Mouse (Mus musculus): ENCODE results near the gene Map2k1. TPM values are rescaled to one million over a fixed set of nuclear protein-coding genes. Genes with fewer than 3 reads are reported as not detected.
"Not testable (repeated sequence)": the region's sequence is repeated elsewhere in the genome, so short reads cannot be mapped to it uniquely, and the experiment has no call there.

Map2k1 gene
- 100 to 1,000 TPM; 354 to 355 TPM for total RNA-seq (2021)
- long read RNA-seq, transcript Map2k1-201 (11 exons, 2,436 nt) = major isoform, 377 of 417 reads
- long read RNA-seq, partial matches to known transcripts = 24 of 417 reads
- long read RNA-seq, other reads (novel, unspliced or antisense) = 15 of 417 reads

DNA sequence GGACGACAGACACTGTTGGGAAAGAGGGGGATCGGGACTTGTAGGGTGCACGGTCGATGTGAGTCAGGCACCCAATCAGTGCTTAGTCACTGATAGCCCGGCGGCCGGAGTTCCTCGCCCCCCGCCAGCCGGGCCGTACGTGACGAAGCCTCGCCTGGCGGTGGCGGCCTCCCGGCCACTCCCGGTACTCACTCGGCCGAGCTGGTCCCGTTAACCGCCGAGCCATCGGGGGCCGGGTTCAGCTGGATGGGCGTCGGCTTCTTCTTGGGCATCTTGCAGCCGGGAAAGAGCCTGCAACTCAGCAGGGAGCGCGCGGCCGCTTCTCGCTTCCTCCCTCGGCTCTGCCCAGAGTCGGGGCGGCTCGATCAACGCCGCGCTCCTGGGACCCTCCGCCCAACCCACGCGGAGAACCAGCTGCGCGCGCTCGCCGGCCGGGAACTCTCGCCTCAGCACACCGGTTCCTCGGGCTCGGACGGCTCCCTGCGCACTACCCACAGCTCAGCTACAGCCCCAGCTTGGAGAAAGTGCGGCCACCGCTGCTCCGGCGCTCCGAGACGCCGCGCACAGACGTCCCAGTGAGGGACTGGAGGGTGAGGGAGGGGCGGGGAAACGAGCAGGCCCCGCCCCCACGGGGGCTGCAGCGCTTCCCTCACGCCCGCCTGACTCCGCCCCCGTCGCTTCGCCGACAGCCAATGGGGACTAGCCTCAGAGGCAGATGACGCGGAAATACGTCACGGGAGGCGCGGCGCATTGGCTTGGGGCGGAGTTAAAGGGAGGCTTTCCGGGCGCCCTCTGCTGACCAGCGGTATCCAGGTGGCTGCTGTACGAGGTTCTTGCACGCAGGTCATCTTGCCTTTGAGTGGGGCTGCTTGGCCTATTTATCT, at the start of gene Map2k1:
Gene Map2k1 (minus strand): TSS at position 611 of the 884 bp plus-strand sequence.
- DNase-seq (ENCODE audit: low spot score in 2 of 2) = peak; percentile 99 to 100

DNA sequence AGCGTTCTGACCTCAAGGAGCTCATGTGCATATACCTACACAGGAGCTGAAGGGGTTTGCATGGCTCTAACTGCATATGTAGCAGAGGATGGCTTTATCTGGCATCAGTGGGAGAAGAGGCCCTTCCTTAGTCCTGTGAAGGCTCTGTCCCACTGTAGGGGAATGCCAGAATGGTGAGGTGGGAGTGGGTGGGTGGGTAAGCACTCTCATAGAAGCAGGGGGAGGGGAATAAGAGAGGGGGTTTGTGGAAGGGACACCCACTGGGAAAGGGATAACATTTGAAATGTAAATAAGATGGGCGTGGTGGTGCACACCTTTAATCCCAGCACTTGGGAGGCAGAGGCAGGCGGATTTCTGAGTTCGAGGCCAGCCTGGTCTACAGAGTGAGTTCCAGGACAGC, 49.7 kb upstream of the Map2k1 start:
- not testable (repeated sequence) for DNase-seq (ENCODE audit: low spot score in 2 of 2)

- no peak for DNase-seq (ENCODE audit: low spot score in 2 of 2)
These were observed 29.1 kb upstream of the Map2k1 start for GRCm38 (mm10) chr9:64282404-64282987.

- DNase-seq (ENCODE audit: low spot score in 2 of 2) = no peak
These were observed 28.3 kb upstream of the Map2k1 start for GRCm38 (mm10) chr9:64281781-64282178.

GRCm38 (mm10) chr9:64281105-64281780, 27.8 kb upstream of the Map2k1 start, which contains the start of gene Tipin:
Tipin (plus strand) TSS chr9:64281581.
- peak; percentile 86 to 94 for DNase-seq (ENCODE audit: low spot score in 2 of 2)

- DNase-seq (ENCODE audit: low spot score in 2 of 2) = no peak
These were observed 25.4 kb upstream of the Map2k1 start for GRCm38 (mm10) chr9:64278665-64279310.

GRCm38 (mm10) chr9:64277706-64278105, 24.3 kb upstream of the Map2k1 start:
- peak in 1 of 2 experiments; percentile 71 for DNase-seq (ENCODE audit: low spot score in 2 of 2)

DNA sequence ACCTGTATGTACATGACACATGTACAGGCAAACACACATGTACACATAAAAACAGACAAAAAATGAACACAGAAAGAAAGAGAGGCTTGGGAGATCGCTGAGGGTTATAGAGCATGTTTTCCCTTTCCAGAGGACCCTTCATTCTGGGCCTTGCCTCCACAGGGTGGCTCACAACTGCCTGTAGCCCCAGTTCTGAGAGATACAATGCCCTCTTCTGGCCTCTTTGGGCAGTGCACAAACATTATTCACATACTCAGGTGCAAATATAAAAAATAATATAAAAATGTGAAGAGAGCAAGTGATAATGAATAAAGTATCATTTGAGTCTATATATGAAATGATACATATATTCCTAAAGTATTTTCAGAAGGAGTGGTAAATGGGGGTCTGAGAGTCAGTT, 21.5 kb upstream of the Map2k1 start:
- DNase-seq (ENCODE audit: low spot score in 2 of 2) = no peak

DNA sequence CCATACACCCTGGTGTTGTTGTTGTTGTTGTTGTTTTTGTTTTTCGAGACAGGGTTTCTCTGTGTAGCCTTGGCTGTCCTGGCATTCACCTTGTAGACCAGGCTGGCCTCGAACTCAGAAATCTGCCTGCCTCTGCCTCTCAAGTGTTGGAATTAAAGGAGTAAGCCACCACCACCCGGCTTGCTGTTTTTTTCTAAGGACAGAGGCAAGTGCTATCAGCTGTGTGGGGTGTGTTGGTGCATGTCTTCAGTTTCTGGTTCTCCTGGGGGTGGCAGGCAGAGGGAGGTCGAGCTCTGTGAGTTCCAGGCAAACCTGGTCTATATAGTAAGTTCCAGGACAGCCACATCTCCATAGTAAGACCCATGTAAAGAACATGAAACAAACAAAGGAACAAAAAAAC, 20.9 kb upstream of the Map2k1 start:
- DNase-seq (ENCODE audit: low spot score in 2 of 2) = no peak

- no peak for DNase-seq (ENCODE audit: low spot score in 2 of 2)
These were observed 20.3 kb upstream of the Map2k1 start for GRCm38 (mm10) chr9:64273757-64274156.

GRCm38 (mm10) chr9:64272611-64273010, 19.2 kb upstream of the Map2k1 start:
- peak in 1 of 2 experiments; percentile 79 for DNase-seq (ENCODE audit: low spot score in 2 of 2)

DNA sequence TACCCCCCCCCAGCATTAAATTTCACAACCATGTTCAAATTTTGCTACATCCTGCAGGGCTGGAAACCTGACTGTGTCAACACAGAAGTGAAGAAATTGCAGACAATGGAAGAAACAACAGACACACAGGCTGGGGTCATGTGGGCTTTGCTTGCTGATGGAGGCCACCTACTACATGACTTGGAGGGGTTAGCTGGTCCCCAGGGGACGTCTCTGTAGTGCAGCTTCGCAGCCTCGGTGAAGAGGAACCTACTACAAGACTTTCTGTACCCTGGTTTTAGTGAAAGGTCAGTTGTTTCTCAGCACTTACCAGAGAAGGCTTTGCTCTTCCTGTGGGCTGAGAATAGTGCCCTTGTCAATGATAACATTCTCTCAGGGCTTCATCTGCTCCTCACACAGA, 17.8 kb upstream of the Map2k1 start:
- DNase-seq (ENCODE audit: low spot score in 2 of 2) = no peak

DNA sequence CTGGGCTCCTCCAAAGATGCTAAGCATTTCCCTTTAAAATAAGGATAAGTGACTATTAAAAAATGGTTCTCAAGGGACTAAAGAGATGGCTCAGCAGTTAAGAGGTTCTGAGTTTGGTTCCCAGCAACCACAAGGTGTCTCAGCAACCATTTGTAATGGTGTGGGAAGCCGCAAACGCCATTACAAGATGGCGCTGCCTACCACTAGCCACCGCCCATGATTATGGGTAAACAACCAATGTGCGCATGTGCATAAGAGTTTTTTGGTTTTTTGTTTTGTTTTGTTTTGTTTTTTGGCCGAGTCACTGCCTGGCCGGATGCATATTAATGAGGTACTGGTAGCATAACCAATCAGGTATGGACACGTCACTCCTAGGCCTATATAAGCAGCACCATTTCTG, 15.4 kb upstream of the Map2k1 start:
- not testable (repeated sequence) for DNase-seq (ENCODE audit: low spot score in 2 of 2)

DNA sequence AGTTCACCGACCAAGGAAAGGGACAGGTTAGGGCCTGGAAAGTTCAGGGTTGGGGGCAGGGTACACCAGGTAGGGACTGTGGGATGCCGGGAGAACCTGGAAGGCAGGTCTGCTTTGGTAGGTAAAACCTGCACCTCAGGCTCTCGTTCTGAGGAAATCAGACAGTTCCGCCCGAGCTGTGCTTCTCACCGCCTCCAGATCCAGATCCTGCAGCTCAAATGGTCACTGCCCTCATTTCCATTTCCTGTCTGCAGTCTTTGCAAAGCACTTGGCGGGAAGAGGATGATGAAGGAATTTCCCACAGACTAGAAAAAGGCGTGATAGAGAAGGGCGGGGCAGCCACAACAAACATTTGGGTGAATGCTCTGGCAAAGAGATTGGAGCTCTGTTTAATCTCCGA, 14.8 kb upstream of the Map2k1 start:
- no peak for DNase-seq (ENCODE audit: low spot score in 2 of 2)

DNA sequence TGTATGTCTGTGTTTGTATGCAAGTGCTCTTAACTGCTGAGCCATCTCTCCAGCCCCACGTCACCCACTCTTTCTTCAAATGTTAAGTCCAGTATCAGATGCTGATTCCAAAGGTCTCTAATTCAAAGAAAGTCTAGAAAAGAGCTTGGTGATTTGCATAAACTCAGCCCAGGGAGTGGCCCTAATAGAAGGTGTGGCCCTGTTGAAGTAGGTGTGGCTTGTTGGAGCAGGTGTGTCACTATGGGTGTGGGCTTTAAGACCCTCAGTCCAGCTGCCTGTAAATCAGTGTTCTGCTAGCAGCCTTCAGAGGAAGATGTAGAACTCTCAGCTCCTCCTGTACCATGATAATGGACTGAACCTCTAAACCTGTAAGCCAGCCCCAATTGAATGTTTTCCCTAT, 13.8 kb upstream of the Map2k1 start:
- no peak for DNase-seq (ENCODE audit: low spot score in 2 of 2)

DNA sequence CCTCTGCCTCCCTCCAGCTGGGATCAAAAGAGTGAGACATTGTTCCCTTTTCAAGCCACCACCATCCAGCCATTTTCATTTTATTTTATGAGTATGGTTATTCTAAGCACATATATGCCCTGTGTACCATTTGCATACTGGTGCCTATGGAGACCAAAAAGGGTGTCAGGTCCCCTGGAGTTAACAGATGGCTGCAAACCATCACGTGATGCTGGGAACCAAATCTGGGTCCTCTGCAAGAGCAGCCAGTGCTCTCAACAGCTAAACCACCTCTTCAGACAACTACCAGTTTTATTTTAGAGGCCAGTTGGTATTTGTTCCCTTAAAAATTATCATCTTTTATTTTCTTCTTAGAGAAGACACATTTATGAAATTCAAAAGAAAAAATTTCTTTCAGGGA, 11.4 kb upstream of the Map2k1 start:
- no peak for DNase-seq (ENCODE audit: low spot score in 2 of 2)

DNA sequence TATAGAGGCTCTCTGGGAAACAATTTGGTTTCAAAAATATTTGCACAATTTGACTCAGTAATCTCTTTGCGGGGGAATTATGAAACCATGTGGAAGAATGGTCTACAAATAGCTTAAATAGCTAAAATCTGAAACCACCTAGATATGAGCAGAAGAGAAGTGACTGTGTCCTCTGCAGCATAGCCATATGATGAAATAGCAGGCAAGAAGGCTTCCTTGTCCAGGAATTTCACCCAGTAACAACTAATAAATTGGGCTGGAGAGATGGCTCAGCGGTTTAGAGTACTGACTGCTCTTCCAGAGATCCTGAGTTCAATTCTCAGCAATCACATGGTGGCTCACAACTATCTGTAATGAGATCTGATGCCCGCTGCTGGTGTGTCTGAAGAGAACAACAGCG, 7.6 kb upstream of the Map2k1 start:
- DNase-seq (ENCODE audit: low spot score in 2 of 2) = no peak

DNA sequence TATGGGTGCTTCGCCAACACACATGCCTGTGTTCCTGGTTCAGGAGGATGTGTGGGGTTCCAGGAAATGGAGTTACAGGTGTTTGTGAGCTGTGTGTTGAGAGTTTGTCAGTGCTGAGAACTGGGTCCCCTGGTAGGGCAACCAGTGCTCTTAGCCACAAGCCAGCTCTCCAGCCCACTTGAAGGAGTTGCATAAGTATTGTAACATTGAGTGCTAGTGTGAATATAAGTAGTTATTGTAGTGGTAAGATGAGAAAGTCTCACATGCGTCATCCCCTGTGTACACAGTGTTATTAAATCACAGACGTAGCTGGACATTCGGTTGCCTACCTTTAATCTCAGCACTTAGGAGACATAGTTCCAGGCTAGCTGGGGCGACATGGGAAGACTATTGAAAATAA, 6.5 kb upstream of the Map2k1 start:
- DNase-seq (ENCODE audit: low spot score in 2 of 2) = no peak

DNA sequence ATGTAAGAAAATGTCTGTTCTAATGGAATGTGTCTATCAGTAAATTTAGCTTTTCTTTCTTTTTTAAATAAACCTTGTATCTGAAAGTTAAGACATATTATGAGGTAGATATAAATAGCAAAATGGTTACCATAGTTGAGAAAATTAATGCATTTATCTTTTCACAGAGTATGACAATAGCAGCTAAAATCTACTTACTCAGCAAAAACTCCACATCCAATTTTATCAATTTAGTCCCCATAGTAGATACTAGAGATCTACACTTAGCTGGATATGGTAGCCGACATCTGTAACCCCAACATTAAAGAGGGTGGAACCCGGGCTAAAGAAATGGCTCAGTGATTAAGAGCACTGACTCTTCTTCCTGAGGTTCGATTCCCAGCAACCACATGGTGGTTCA, 2.8 kb upstream of the Map2k1 start:
- DNase-seq (ENCODE audit: low spot score in 2 of 2) = no peak

- DNase-seq (ENCODE audit: low spot score in 2 of 2) = no peak
These were observed 2.0 kb upstream of the Map2k1 start for GRCm38 (mm10) chr9:64255422-64255821.

GRCm38 (mm10) chr9:64252591-64253020, 825 bp downstream of the Map2k1 start:
- no peak for DNase-seq (ENCODE audit: low spot score in 2 of 2)
